Mouse (Mus musculus) liver (tissue): ENCODE data around the gene Coro2b.
"Not testable (repeated sequence)": the region's sequence is repeated elsewhere in the genome, so short reads cannot be mapped to it uniquely, and the experiment has no call there.

Experiments
- DNase-seq: peaks from one replicate; pipeline ENCODE4 v3.0.0-alpha.2; 2020; ENCODE audit warnings: mixed read lengths

Coro2b gene

GRCm38 (mm10) chr9:62470398-62470797 is 66.4 kb downstream of the Coro2b start:
- peak; percentile 74 for DNase-seq

- no peak for DNase-seq
Measured at GRCm38 (mm10) chr9:62469696-62470095, 67.1 kb downstream of the Coro2b start.

- DNase-seq, result no peak
Measured at GRCm38 (mm10) chr9:62469143-62469542, 67.7 kb downstream of the Coro2b start.

- no peak for DNase-seq
Measured at GRCm38 (mm10) chr9:62467413-62467784, 69.4 kb downstream of the Coro2b start.

- DNase-seq, result no peak
Measured at GRCm38 (mm10) chr9:62466742-62467412, 70.0 kb downstream of the Coro2b start.

GRCm38 (mm10) chr9:62466053-62466452 is 70.8 kb downstream of the Coro2b start:
- DNase-seq, result no peak

- DNase-seq, result no peak
Measured at GRCm38 (mm10) chr9:62464727-62465126, 72.1 kb downstream of the Coro2b start.

- no peak for DNase-seq
Measured at GRCm38 (mm10) chr9:62461766-62462165, 75.1 kb downstream of the Coro2b start.

GRCm38 (mm10) chr9:62461095-62461494 is 75.7 kb downstream of the Coro2b start:
- DNase-seq, result no peak

GRCm38 (mm10) chr9:62460086-62460485 is 76.8 kb downstream of the Coro2b start:
- DNase-seq, result no peak

GRCm38 (mm10) chr9:62458457-62458856 is 78.4 kb downstream of the Coro2b start:
- no peak for DNase-seq

- peak; percentile 71 for DNase-seq
Measured at GRCm38 (mm10) chr9:62456015-62456414, 80.8 kb downstream of the Coro2b start.

- no peak for DNase-seq
Measured at GRCm38 (mm10) chr9:62455210-62455969, 81.5 kb downstream of the Coro2b start.

GRCm38 (mm10) chr9:62452373-62452993 is 84.4 kb downstream of the Coro2b start:
- DNase-seq, result no peak

- DNase-seq, result peak; percentile 41
Measured at GRCm38 (mm10) chr9:62451585-62452372, 85.1 kb downstream of the Coro2b start.

- DNase-seq, result no peak
Measured at GRCm38 (mm10) chr9:62450862-62451261, 86.0 kb downstream of the Coro2b start.

- DNase-seq, result no peak
Measured at GRCm38 (mm10) chr9:62450355-62450754, 86.5 kb downstream of the Coro2b start.

- DNase-seq, result not testable (repeated sequence)
Measured at GRCm38 (mm10) chr9:62447337-62447736, 89.5 kb downstream of the Coro2b start.

GRCm38 (mm10) chr9:62438755-62439101 is 98.1 kb downstream of the Coro2b start:
- peak; percentile 16 for DNase-seq

GRCm38 (mm10) chr9:62438085-62438754 is 98.6 kb downstream of the Coro2b start:
- no peak for DNase-seq

GRCm38 (mm10) chr9:62437446-62437845 is 99.4 kb downstream of the Coro2b start:
- no peak for DNase-seq

GRCm38 (mm10) chr9:62435613-62436318 is 101.1 kb downstream of the Coro2b start:
- peak; percentile 71 for DNase-seq
